Mouse (Mus musculus): ENCODE results near the gene Grxcr1.

Grxcr1 gene

DNA sequence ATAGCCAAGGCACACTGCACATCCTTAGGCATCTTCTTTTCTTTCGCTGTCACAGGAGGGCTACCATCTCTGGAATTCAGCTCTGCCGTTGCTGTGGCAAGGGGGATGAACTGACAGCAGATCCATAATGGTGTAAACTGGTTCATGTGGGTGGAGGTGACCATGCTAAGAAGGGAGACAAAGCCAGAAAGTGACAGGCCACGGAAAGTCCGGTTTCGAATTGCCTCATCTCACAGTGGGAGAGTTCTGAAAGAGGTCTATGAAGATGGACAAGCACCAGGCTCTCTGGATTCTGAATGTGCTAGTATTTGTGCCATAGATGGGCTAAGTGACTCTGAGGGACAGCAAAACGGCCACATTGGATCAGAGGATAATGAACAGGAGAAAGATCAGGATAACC lies at the start of gene Grxcr1:
Gene Grxcr1 (plus strand): TSS at position 92 of the 400 bp plus-strand sequence.
- DNase-seq: no peak

DNA sequence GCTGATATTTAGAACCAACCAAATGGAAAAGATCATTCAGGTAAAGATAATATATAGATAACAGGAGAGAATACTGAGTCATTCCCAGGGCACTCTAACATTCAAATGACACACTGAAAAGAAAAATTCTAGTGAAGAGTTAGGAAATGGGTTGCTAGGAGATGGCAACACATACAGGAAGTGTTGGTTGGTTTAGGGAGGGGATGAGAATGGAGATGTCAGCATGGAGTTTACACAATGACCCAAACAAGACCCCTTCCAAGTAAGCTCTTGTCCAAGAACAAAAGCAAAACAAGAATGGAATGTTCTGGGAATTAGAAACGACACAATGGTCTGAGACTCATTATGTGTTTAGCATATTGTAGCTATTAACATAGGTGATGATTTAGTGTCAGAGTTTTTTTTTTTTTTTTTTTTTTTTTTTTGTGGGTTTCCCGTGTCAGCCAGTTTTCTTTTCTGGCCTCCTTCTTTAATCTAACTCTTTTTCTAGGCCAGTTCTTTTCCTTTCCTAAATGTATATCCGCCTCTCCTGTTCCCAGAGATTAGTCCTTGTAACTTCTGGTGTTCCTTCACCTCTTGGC lies 49.6 kb upstream of the Grxcr1 start:
- no peak for DNase-seq

DNA sequence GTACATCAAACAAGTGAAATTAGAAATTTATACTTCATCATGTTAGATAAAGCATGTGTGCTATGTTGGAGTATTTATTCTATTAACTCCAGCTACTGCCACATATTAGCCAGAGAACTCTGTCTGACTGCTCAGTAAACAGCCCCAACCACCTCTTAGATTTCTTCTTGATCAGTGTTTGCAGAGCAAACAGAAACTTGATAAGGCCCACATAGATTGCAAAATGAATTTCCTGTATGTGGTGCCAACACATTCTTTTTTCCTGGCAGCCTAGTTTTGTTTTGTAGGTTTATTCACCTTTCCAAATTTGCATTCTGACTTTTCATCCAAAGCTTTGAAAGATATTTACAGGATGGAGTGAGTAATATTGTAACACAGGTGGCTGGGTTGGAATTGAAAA lies 41.2 kb upstream of the Grxcr1 start:
- DNase-seq: no peak

DNA sequence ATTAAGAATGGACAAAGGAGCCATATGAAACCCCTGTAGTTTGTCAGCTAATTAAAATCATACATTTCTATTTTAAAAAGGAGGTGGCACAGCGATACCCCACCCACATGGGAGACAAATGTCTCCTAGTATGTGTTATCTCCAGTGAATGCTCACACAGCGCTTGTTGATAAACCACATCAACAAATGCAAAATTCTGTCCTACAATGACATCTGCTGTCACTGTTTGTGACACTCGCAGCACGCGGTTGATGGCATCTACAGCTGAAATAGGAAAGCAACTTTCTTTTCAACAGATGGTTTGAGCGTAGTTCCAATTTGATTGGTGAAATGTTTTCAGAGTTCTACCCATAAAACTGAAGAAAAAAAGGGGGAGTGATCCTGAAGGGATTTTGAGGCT lies 29.0 kb upstream of the Grxcr1 start:
- DNase-seq: no peak

DNA sequence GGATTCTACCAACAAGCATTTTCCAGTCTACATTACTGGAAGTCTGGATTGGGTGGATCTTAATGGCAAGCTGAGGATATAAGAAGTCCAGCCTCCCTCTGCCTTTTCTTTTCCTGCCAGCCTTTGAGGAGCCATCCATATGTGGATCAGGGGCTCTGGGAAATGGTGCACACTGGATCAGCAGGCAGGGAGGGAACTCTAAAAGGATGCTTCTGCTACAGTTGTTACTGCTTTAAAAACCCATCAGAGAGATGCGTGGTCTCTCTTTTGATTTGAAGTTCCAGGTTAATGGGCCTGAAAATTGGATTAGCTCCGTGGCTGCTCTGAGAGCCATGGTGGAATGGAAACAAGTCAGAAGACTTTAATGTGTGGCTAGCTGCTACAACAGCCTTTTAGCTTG lies 27.7 kb upstream of the Grxcr1 start:
- DNase-seq: no peak

DNA sequence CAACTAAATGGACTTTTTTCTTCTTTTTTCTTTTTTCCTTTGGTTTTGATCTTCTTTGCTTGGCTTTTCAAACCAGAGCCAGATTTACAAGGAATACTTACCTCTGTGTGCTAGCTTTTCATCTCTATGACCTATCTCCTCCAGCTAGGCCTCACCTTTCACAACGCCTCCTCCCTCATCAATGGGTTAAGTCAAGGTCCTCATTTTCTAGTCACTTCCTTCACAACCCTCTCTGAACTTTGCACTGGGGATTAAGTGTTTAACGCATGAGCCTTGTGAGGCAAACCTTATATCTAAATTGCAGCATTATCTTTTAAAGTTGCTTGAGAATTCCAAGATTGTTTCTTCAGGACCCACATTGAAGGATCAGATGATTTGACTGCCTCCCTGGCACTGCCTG lies 27.2 kb upstream of the Grxcr1 start:
- no peak for DNase-seq

DNA sequence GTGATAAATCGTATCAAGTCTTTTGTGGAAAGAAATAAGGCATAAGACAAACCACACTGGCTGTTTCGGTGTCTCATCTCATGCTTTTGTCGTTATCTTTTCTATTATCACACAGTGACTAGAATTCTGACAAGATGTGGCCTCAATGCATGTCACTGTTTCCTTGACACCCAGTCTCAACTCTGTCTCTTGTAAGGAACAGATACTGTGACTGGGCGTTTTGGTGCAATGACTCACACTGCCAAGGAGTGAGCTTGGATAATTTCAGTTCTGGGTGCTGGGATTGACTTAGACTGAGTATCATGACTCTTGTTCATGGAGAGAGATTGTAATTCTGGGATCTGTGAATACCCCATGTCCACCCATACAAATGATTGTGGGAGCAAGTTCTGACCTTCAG lies 24.6 kb upstream of the Grxcr1 start:
- no peak for DNase-seq

DNA sequence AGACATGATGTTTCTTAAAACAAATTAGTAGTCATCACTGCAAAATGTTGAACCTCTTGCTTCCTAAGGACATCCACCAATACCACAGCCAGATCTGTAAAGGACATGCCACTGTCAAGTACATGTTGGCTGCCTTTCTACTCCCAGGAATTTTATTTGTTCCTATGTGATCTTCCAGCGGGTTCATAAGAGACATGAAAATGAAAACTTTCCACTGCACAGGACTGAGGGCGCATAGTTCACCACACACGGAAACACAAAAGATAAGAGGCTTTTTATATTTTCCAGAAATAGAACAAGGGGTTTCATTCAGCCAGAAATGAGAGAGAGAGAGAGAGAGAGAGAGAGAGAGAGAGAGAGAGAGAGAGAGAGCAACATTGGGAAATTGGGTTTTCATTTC lies 20.1 kb upstream of the Grxcr1 start:
- no peak for DNase-seq

DNA sequence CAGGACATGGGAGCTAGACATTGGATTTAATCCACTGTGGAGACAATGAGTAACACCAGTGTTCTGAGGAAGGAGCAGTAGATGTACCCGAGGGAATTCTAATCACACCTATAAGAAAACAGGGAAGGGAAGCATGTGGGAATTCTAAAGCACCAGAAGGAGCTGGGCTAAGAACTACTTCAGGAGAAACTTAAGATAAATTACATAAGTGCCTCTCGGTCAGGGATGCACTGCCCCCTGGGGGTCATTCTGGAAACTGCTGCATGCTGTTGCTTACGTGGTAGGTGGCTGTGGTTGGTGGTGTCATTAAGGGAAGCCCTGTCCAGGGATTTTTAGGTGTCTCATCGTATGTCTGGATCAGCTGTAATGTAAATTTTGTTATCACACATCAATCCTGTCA lies 19.0 kb upstream of the Grxcr1 start:
- peak; percentile 86 to 91 for DNase-seq

DNA sequence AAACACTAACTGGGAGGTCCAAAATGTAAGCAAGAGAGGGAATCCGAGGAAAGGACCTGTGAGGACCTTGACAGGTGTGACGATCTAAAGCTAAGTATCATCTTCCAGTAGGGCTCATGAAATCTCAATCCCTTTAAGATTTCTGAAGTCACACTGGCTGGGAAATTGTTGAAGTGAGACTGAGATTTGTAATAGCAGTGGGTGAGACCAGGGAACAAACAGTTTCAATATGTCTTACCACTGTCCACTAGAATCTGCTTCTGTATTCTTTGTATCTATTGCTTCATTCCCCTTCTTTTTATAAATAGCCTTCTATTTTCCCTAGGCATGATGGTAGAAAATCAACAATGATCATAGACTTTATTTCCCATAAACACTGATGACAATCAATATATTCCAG lies 10.8 kb upstream of the Grxcr1 start:
- DNase-seq: no peak

DNA sequence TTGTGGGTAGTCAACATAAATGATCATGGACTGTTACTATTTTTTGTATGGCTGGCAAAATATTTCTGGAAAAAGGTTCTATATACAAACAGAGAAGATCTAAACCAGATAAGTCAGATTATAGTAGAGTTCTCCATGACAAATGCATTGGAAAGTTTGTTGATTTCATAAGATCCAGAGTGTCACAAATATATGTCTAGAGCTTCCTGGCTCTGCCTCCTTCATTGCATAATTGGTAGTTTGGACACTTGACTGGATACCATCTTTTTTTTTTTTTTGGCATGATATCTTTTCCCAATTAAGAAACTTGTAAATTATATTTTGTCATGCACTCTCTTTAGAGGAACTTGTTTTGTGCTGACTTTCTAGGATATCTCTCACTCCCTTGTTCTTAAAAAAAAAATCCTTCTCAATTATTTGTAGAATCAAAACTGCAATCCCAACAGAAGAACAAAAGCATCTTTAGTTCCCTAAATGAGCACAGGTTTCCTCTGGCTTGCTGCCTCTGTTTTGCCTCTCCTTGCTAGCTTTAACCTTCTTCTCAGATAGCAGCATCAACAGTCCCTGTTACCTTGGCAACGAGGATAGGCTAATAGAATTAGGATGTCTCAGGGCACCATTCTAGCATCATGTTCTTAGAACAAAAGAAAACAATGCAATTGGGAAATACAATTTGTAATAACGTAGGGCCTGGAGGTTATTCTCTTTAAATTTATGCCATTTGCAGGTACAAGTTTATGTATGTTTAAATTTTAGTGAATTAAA lies 4.8 kb upstream of the Grxcr1 start:
- no peak for DNase-seq

DNA sequence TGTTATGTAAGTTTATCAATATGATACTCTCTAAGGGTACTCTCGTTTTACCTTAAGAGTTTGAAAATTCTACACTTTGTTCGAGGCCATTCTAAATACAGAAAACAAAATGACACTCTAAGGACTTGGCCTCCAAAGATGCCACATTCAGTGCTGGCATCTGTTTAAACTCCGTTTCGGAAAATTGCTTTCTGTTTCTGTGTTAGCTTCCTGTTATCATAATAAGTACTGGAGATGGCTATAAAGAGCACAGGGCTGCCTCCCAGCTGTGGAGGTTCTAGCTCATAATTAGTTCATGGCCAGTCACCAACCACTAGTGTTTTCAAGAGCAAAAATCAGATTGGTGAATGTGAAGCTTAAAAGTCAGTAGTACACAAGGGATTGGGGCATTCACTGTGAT lies 4.2 kb upstream of the Grxcr1 start:
- DNase-seq: no peak

DNA sequence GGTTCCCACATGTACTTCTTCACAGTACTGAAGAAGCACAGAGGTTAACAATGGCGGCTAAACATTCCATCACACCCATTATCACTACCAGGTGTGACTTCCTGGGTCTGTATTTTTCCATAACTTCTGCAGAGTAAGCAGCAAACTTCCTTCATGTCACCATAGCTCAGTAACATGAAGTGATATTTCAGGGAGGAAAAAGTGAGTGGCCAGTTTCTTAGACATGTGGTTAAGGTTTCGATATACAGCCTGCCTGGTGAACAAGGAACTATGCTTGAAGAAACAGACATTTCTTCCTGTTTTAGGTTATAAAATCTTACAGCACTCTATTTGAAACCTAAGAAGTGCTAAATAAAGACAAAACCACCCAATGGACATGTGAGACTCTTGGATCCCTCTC lies 1.7 kb downstream of the Grxcr1 start:
- no peak for DNase-seq

DNA sequence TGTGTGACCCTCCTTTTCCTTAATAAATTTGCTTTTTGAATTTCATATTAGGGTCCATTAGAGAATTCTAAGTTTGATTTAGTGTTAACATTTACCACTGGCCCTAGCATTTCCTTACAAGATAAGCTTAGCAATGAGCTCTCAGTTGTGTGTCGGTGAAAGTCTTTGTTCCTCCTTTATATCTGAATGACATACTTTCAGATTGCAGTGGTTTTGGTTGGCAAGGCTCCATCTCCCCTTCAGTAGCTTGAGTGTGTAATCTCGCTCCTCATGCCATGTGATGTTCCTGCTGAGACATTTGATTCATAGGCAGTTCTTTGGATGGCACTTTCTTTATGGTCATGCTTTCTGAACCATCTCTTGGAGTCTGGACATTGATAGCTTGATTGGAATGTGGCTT lies 7.4 kb downstream of the Grxcr1 start:
- no peak for DNase-seq

DNA sequence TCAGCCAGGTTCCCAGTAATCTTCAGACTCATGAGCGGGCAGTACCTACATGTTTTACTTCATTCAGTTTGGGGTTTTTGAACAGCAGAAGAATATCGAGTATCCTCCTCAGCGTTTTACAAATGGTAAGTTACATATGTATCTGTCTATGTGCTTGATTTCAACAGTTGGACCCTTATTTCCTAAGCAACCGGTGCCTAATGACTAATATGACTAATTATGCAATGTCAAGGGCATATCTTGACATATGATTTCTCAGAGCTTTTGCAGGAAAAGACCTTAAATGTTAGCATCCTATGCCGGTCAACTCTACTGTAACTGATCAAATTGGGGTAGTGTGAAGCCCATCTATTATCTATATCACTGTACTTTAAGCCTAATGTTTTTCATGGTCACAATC lies 11.7 kb downstream of the Grxcr1 start:
- DNase-seq: no peak

DNA sequence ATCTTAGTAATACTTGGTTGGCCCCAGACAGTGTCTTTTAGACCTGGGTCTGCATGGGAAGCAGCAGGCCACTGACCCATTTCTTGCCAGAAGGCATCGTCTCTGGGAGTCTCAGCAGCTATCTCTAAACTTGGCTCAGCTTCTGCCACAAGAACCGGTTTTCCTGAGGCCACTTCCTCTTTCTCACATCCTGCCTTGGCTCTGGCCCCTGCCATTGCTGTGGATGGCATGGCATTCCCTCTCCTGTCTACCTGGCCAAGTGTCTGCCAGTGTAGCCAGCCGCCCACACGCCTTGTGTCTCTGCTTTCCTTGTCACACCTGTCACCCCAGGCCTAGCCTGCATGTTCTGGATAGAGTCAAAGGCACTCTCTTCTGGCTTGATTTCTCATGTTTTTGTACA lies 17.1 kb downstream of the Grxcr1 start:
- DNase-seq: peak; percentile 82 to 86

DNA sequence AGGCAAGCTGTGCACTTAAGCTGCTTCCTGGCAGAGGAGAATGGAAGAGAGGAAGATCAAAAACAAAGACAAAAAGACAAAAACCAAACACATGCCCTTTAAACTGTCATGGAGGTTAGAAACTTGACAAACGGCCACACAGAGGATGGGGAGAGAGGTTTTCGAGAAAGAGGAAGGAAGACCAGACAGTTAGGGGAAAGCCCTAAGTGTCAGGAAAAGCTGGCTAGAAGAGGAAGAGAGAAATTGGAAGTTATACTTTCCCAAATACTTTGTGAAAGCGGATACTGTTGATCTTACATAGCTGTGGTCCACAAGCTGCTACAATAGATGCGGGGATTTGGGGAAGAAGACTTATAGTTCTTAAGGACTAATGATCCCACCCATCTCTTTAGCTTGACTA lies 17.9 kb downstream of the Grxcr1 start:
- DNase-seq: no peak

DNA sequence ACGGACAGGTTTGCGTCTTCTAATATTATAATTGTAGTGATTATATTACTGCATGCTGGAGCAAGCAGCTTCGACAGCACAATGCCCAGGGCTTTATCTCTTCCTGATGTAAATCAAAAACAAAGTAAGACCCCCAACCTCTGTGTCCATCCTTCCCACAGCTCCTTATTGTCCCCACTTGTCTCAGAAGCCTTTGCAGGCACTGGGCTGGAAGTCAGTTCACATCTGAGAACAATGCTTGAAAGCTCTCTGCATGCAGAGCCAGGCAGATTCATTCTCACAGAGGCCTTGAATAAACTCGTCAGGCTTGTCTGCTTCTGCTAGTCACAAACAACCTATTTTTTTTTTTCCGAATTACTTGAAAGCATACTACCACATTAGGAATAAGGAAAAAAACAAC lies 19.5 kb downstream of the Grxcr1 start:
- DNase-seq: no peak

DNA sequence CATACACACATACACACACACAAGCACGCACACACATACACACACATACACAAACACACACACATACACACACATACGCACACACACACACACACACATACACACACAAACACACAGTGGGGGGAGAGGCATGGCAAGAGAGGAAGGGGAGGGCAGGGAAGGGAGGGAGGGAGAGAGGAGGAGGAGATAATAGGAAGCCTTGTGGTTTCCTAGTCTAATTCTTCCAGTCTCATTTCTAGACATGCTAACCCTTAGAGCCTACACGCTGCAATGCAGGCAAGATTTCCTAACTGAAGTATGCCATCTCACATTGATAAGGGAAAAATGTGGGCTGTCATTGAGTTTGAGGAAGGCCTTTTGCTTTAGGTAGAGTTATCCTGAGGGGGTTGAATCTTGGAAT lies 25.9 kb downstream of the Grxcr1 start:
- no peak for DNase-seq

DNA sequence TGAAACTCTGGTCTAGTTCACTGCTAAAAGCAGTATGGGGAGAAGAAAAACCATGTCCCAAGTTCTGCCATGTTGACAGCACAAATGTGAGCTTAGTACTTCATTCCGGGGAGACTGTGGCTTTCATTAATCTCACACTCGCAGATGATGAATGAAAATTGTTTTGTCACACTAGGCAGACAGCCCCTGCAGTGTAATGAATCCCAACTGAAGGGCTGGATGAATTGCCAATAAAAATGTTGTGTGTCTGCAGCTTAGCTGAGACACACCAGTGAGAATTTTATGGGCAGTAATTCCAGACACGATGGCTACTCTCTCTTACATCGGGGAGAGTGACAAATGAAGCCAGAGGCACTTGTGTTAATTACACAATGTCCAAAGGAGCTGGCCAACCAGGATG lies 37.1 kb downstream of the Grxcr1 start:
- no peak for DNase-seq

DNA sequence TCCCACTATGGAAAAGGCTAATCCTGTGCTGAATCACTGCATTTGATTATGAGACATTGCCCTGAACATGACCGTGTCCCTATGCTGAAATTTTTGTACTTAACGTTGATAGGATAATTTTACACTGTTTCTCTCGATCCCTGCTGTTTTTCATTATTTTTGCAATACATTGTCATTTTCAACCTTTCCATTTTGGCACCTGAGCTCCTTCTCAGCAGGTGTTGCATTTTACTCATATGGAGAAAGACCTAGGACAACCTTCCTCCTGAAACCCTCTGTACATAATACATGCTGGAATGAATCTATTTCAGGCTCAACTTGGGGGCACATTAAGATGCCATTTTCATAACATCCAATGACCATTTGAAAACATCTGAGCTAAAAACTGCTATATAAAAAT lies 38.7 kb downstream of the Grxcr1 start:
- no peak for DNase-seq

DNA sequence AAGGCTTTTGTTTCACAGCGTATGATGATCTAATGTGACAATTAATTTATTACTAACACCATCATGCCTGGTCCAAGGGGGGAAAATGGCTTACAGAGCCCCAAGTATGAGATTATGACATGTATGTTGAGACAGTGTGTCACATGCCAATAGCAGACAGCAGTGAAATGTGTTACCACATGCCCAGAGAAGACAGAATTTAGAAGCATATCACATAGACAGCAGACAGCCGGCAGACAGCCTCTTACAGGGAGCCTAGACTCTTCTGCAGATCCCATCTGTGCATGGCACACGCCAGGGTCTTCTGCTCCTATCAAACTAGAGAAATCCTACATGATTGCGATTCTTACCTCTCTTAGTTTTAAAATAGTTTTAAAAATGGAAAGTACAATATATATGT lies 40.2 kb downstream of the Grxcr1 start:
- no peak for DNase-seq

DNA sequence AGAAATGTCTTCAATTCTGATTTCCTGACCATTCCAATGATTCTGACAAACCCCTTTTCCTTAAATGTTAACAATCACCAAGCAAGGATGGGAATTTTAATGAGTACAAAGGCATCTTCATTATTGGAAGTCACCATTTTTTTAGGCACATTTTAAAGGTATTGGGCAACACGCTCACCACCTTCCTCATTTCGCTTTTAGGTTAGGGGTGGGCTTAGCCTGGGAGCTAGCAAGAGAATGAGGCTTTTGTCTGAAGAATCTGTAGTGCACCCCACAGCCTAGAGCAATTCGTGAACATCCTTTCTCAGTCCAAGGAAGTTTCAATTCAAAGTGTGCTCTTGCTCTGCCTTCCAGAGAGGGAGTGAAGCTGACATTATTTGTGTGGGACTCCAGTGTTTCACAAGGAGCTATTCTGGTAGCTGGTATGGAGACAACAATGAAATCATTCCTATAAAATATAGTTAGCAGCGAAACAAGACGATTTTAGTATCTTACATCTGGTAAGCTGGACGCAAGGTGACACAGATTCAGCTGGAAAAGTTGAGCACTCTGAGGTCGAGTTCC lies 55.0 kb downstream of the Grxcr1 start:
- DNase-seq: no peak

DNA sequence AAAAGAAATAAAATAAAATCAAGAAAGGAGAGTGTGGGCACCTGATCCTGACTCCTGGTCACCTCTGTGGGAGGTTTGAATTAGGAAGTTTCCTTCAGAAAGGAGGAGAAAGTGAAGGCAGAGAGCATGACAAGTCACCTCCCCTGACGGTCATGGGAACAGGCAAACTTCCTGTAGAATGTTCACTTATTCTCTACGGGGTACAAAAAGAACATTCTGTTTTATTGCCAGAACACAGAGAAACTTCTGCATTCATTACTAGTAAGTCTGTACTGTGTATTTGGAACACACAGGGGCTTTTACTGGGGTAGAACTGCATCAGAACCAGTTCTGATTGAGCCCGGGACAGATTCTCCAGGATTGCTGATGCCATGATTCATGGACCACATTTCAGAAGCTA lies 55.5 kb downstream of the Grxcr1 start:
- DNase-seq: no peak

DNA sequence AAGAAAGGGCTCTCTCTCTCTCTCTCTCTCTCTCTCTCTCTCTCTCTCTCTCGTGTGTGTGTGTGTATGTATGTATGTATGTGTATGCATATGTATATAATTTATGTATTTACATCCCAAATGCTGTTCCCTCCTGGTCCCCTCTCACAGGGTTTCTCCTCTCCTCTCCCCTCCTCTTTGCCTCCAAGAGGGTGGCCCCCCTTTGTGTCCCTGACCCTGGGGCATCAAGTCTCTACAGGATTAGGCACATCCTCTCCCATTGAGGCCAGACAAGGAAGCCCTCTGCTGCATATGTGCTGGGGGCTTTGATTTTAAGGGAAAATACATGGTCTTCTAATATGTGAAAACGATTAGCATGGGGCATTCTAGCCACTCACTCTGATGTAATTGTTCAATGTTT lies 61.5 kb downstream of the Grxcr1 start:
- no peak for DNase-seq

Measured in cerebellum, postnatal 14 days (tissue).